Mouse (Mus musculus) kidney, postnatal 14 days (tissue): ENCODE results near the gene Gm17078.
"Not testable (repeated sequence)": the region's sequence is repeated elsewhere in the genome, so short reads cannot be mapped to it uniquely, and the experiment has no call there.

Experiments
- DNase-seq: peaks from one replicate; pipeline ENCODE4 v3.0.0; 2022; ENCODE audit warnings: mixed read lengths

The Gm17078 gene

GRCm38 (mm10) chr14:51611210-51611609 lies at the start of gene Gm17078:
TSS of gene Gm17078 (minus strand) at chr14:51611310.
- no peak for DNase-seq

- DNase-seq, result not testable (repeated sequence)
Observed at GRCm38 (mm10) chr14:51635566-51635965, 24.5 kb upstream of the Gm17078 start, which contains the start of gene Gm4181. TSS of gene Gm4181 (minus strand) at chr14:51635666.

GRCm38 (mm10) chr14:51632426-51632825 lies 21.3 kb upstream of the Gm17078 start:
- DNase-seq, result peak; percentile 4

DNA sequence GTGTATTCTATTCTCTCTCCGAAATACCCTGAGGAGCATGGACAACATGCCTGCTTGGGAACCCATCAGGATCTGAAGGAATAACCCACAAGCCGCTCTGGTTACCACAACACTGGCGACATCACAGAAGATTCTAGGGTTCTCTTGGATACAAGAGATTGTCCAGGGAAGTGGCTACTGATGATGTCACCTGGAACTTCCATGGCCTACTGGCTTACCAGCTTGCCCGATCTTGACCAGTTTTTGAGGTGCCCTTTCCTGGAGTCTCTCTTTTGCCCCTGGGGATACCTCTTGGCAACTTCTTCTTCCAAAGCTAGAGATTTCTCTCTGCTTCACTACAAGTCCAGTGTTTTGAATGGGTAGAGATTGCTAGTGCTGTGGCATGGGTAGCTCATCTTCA lies 19.1 kb downstream of the Gm17078 start, which contains the start of gene Gm17174:
Gene Gm17174 (minus strand): TSS at position 101 of the 400 bp plus-strand sequence.
- not testable (repeated sequence) for DNase-seq

DNA sequence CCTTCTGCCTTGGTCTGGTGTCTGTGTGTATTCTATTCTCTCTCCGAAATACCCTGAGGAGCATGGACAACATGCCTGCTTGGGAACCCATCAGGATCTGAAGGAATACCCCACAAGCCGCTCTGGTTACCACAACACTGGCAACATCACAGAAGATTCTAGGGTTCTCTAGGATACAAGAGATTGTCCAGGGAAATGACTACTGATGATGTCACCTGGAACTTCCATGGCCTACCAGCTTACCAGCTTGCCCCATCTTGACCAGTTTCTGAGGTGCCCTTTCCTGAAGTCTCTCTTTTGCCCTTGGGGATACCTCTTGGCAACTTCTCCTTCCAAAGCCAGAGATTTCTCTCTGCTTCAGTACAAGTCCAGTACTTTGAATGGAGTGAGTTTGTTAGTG lies 37.1 kb downstream of the Gm17078 start, which contains the start of gene Gm17175:
Gene Gm17175 (minus strand): TSS at position 101 of the 400 bp plus-strand sequence.
- not testable (repeated sequence) for DNase-seq
